Mouse (Mus musculus): ENCODE data around the gene Bex3. TPM values are rescaled to one million over a fixed set of nuclear protein-coding genes. Genes with fewer than 3 reads are reported as not detected.
"Not testable (repeated sequence)": the region's sequence is repeated elsewhere in the genome, so short reads cannot be mapped to it uniquely, and the experiment has no call there.

Bex3 gene
- polyA plus RNA-seq (2016; fragmentation: Nextera tagmentation; extraction: Ambion mirVana): 632 and 641 TPM in 2 replicates

GRCm38 (mm10) chrX:136269743-136270392 lies at the start of gene Bex3:
Gene Bex3, plus strand, starts transcription at chrX:136270253.
- Histone ChIP-seq H3K27ac (peak within 1 kb of the TSS; percentile 61), H3K4me1 (peaks cover 12% of the 10 kb centered on the region), H3K4me2 (peak within 1 kb of the TSS; percentile 52), H3K4me3 (replicated peaks) (peak within 1 kb of the TSS; percentile 43), H3K9ac (peak within 1 kb of the TSS; percentile 54)
- not testable (repeated sequence) for H3K9me3 ChIP-seq; H3K36me3 ChIP-seq (replicated peaks); H3K27me3 ChIP-seq
- WGBS: 56% methylated on average over 6 of the region's 30 CpGs
- ATAC-seq (ENCODE audit: low FRiP score): peak; percentile 99

GRCm38 (mm10) chrX:136223714-136224113 lies 46.3 kb upstream of the Bex3 start:
- 72% methylated on average over 6 of the region's 6 CpGs for WGBS
- H3K27ac ChIP-seq: no peak overlapping the region
- H3K4me3 ChIP-seq (replicated peaks): no peak overlapping the region
- H3K36me3 ChIP-seq (replicated peaks): no peaks in the 10 kb centered on the region
- no peak overlapping the region for H3K4me2 ChIP-seq
- no peaks in the 10 kb centered on the region for H3K4me1 ChIP-seq
- H3K9ac ChIP-seq: no peak overlapping the region
- H3K27me3 ChIP-seq: 0 out of 2 replicates have a peak, but pooled peaks cover 4% of the 10 kb centered on the region
- no peak for ATAC-seq (ENCODE audit: low FRiP score)
- no peaks in the 10 kb centered on the region for H3K9me3 ChIP-seq

- ATAC-seq (ENCODE audit: low FRiP score): no peak
- H3K4me3 ChIP-seq (replicated peaks): no peak overlapping the region
- H3K9me3 ChIP-seq: no peaks in the 10 kb centered on the region
- WGBS: 87% methylated on average over 5 of the region's 5 CpGs
- no peaks in the 10 kb centered on the region for H3K36me3 ChIP-seq (replicated peaks)
- no peak overlapping the region for H3K9ac ChIP-seq
- H3K27ac ChIP-seq: no peak overlapping the region
- no peak overlapping the region for H3K4me2 ChIP-seq
- no peaks in the 10 kb centered on the region for H3K4me1 ChIP-seq
- peaks cover 4% of the 10 kb centered on the region; the same call in 1 of the 2 replicates for H3K27me3 ChIP-seq
These were observed 42.3 kb upstream of the Bex3 start for GRCm38 (mm10) chrX:136227768-136228167.

GRCm38 (mm10) chrX:136238118-136238517 lies 31.9 kb upstream of the Bex3 start:
- H3K27ac ChIP-seq: no peak overlapping the region
- no peaks in the 10 kb centered on the region for H3K27me3 ChIP-seq
- H3K4me2 ChIP-seq: no peak overlapping the region
- no peak overlapping the region for H3K4me3 ChIP-seq (replicated peaks)
- H3K4me1 ChIP-seq: no peaks in the 10 kb centered on the region
- H3K9ac ChIP-seq: no peak overlapping the region
- H3K36me3 ChIP-seq (replicated peaks): no peaks in the 10 kb centered on the region
- WGBS: 60% methylated on average over 3 of the region's 3 CpGs
- no peaks in the 10 kb centered on the region for H3K9me3 ChIP-seq
- no peak for ATAC-seq (ENCODE audit: low FRiP score)

GRCm38 (mm10) chrX:136243181-136243580 lies 26.9 kb upstream of the Bex3 start:
- Histone ChIP-seq H3K27me3 (no peaks in the 10 kb centered on the region), H3K4me2 (no peak overlapping the region), H3K36me3 (replicated peaks) (peaks cover 8% of the 10 kb centered on the region), H3K27ac (no peak overlapping the region), H3K4me1 (0 out of 2 replicates have a peak, but pooled peaks cover 2% of the 10 kb centered on the region), H3K4me3 (replicated peaks) (no peak overlapping the region), H3K9me3 (no peaks in the 10 kb centered on the region), H3K9ac (no peak overlapping the region)
- WGBS: 92% methylated on average over 2 of the region's 2 CpGs
- ATAC-seq (ENCODE audit: low FRiP score): no peak

GRCm38 (mm10) chrX:136244574-136245229 lies 25.4 kb upstream of the Bex3 start, which contains the start of gene Tceal9:
Gene Tceal9, plus strand, starts transcription at chrX:136245079.
- WGBS: 14% methylated on average over 20 of the region's 20 CpGs
- H3K4me1 ChIP-seq: 0 out of 2 replicates have a peak, but pooled peaks cover 2% of the 10 kb centered on the region
- no peaks in the 10 kb centered on the region for H3K27me3 ChIP-seq
- ATAC-seq (ENCODE audit: low FRiP score): peak; percentile 95
- peak within 1 kb of the TSS; percentile 52 for H3K4me2 ChIP-seq
- no peaks in the 10 kb centered on the region for H3K9me3 ChIP-seq
- H3K9ac ChIP-seq: peak within 1 kb of the TSS; percentile 68
- peaks cover 8% of the 10 kb centered on the region for H3K36me3 ChIP-seq (replicated peaks)
- peak within 1 kb of the TSS; percentile 70 for H3K27ac ChIP-seq
- peak within 1 kb of the TSS; percentile 52 for H3K4me3 ChIP-seq (replicated peaks)

- ATAC-seq (ENCODE audit: low FRiP score): peak; percentile 78
- H3K4me3 ChIP-seq (replicated peaks): peak overlapping the region; percentile 52
- no peaks in the 10 kb centered on the region for H3K27me3 ChIP-seq
- H3K9me3 ChIP-seq: no peaks in the 10 kb centered on the region
- peak overlapping the region; percentile 68 for H3K9ac ChIP-seq
- 14% methylated on average over 15 of the region's 15 CpGs for WGBS
- H3K4me1 ChIP-seq: 0 out of 2 replicates have a peak, but pooled peaks cover 2% of the 10 kb centered on the region
- peak overlapping the region; percentile 52 for H3K4me2 ChIP-seq
- peak overlapping the region; percentile 70 for H3K27ac ChIP-seq
- H3K36me3 ChIP-seq (replicated peaks): peaks cover 8% of the 10 kb centered on the region
These were observed 24.5 kb upstream of the Bex3 start for GRCm38 (mm10) chrX:136245521-136246071.

GRCm38 (mm10) chrX:136248811-136249210 lies 21.2 kb upstream of the Bex3 start:
- Histone ChIP-seq H3K9ac (no peak overlapping the region), H3K9me3 (no peaks in the 10 kb centered on the region), H3K27me3 (no peaks in the 10 kb centered on the region), H3K4me2 (no peak overlapping the region), H3K27ac (no peak overlapping the region), H3K36me3 (replicated peaks) (peaks cover 8% of the 10 kb centered on the region), H3K4me1 (0 out of 2 replicates have a peak, but pooled peaks cover 2% of the 10 kb centered on the region), H3K4me3 (replicated peaks) (no peak overlapping the region)
- 88% methylated on average over 6 of the region's 6 CpGs for WGBS
- no peak for ATAC-seq (ENCODE audit: low FRiP score)

GRCm38 (mm10) chrX:136249671-136250070 lies 20.4 kb upstream of the Bex3 start:
- Histone ChIP-seq H3K4me2 (no peak overlapping the region), H3K27me3 (no peaks in the 10 kb centered on the region)
- no peak for ATAC-seq (ENCODE audit: low FRiP score)

GRCm38 (mm10) chrX:136252023-136252729 lies 17.9 kb upstream of the Bex3 start:
- Histone ChIP-seq H3K9me3 (no peaks in the 10 kb centered on the region), H3K36me3 (replicated peaks) (peaks cover 8% of the 10 kb centered on the region), H3K9ac (no peak overlapping the region), H3K27ac (no peak overlapping the region), H3K4me3 (replicated peaks) (no peak overlapping the region), H3K4me2 (no peak overlapping the region), H3K4me1 (no peaks in the 10 kb centered on the region), H3K27me3 (no peaks in the 10 kb centered on the region)
- no peak for ATAC-seq (ENCODE audit: low FRiP score)
- 50% methylated on average over 6 of the region's 6 CpGs for WGBS

More at GRCm38 (mm10) chrX:136249671-136250070, 20.4 kb upstream of the Bex3 start:
- Histone ChIP-seq H3K4me1 (0 out of 2 replicates have a peak, but pooled peaks cover 2% of the 10 kb centered on the region), H3K36me3 (replicated peaks) (peaks cover 8% of the 10 kb centered on the region), H3K27ac (no peak overlapping the region), H3K4me3 (replicated peaks) (no peak overlapping the region), H3K9ac (no peak overlapping the region), H3K9me3 (no peaks in the 10 kb centered on the region)
- WGBS: 89% methylated on average over 7 of the region's 7 CpGs

GRCm38 (mm10) chrX:136267720-136268119 lies 2.3 kb upstream of the Bex3 start:
- Histone ChIP-seq H3K27me3 (peaks cover 7% of the 10 kb centered on the region; the same call in 1 of the 2 replicates), H3K9ac (no peak overlapping the region), H3K27ac (no peak overlapping the region), H3K9me3 (no peaks in the 10 kb centered on the region), H3K4me3 (replicated peaks) (no peak overlapping the region), H3K4me1 (peaks cover 12% of the 10 kb centered on the region), H3K4me2 (no peak overlapping the region), H3K36me3 (replicated peaks) (no peaks in the 10 kb centered on the region; the same call in 1 of the 2 replicates)
- WGBS: 75% methylated on average over 5 of the region's 5 CpGs
- ATAC-seq (ENCODE audit: low FRiP score): no peak

- Histone ChIP-seq H3K9ac (no peak overlapping the region), H3K4me2 (no peak overlapping the region), H3K36me3 (replicated peaks) (no peaks in the 10 kb centered on the region; the same call in 1 of the 2 replicates), H3K27ac (no peak overlapping the region), H3K4me3 (replicated peaks) (no peak overlapping the region), H3K4me1 (peaks cover 12% of the 10 kb centered on the region), H3K27me3 (peaks cover 3% of the 10 kb centered on the region; the same call in 1 of the 2 replicates), H3K9me3 (no peaks in the 10 kb centered on the region)
- ATAC-seq (ENCODE audit: low FRiP score): no peak
- WGBS: 78% methylated on average over 4 of the region's 4 CpGs
These were observed 1.9 kb upstream of the Bex3 start for GRCm38 (mm10) chrX:136268173-136268572.
